Mouse (Mus musculus) urinary bladder, postnatal 25 days (tissue): Measurements from ENCODE around the gene Eef2k.

Experiments
- DNase-seq: peaks from one replicate; pipeline ENCODE4 v3.0.0; 2022; ENCODE audit warnings: low spot score

The Eef2k gene

GRCm38 (mm10) chr7:120842345-120843036, at the start of gene Eef2k:
Eef2k (plus strand) TSS chr7:120842831.
- DNase-seq, result peak; percentile 87

GRCm38 (mm10) chr7:120795544-120795943, 47.1 kb upstream of the Eef2k start:
- no peak for DNase-seq

- no peak for DNase-seq
Measured at GRCm38 (mm10) chr7:120796369-120796768, 46.3 kb upstream of the Eef2k start.

- no peak for DNase-seq
Measured at GRCm38 (mm10) chr7:120803268-120803667, 39.4 kb upstream of the Eef2k start.

GRCm38 (mm10) chr7:120809705-120810104, 32.9 kb upstream of the Eef2k start:
- DNase-seq, result no peak

GRCm38 (mm10) chr7:120811834-120812415, 30.7 kb upstream of the Eef2k start, which contains the start of gene Gm5737:
Gm5737 (plus strand) TSS chr7:120812365.
- DNase-seq, result no peak

- no peak for DNase-seq
Measured at GRCm38 (mm10) chr7:120817552-120817951, 25.1 kb upstream of the Eef2k start.

GRCm38 (mm10) chr7:120819386-120819785, 23.2 kb upstream of the Eef2k start:
- DNase-seq, result no peak

GRCm38 (mm10) chr7:120823248-120823647, 19.4 kb upstream of the Eef2k start:
- peak; percentile 66 for DNase-seq

- DNase-seq, result no peak
Measured at GRCm38 (mm10) chr7:120825097-120825496, 17.5 kb upstream of the Eef2k start.

GRCm38 (mm10) chr7:120826408-120826807, 16.2 kb upstream of the Eef2k start:
- no peak for DNase-seq

GRCm38 (mm10) chr7:120830431-120831381, 11.9 kb upstream of the Eef2k start:
- peak; percentile 68 for DNase-seq

- no peak for DNase-seq
Measured at GRCm38 (mm10) chr7:120834426-120834825, 8.2 kb upstream of the Eef2k start.

GRCm38 (mm10) chr7:120834863-120835372, 7.7 kb upstream of the Eef2k start:
- no peak for DNase-seq

GRCm38 (mm10) chr7:120835449-120836359, 6.9 kb upstream of the Eef2k start:
- peak; percentile 97 for DNase-seq

- no peak for DNase-seq
Measured at GRCm38 (mm10) chr7:120836361-120836760, 6.3 kb upstream of the Eef2k start.

- no peak for DNase-seq
Measured at GRCm38 (mm10) chr7:120838436-120839160, 4.0 kb upstream of the Eef2k start.

- no peak for DNase-seq
Measured at GRCm38 (mm10) chr7:120839786-120840185, 2.8 kb upstream of the Eef2k start.

GRCm38 (mm10) chr7:120843037-120843621, 498 bp downstream of the Eef2k start:
- peak; percentile 75 for DNase-seq

GRCm38 (mm10) chr7:120843852-120844435, 1.3 kb downstream of the Eef2k start:
- DNase-seq, result no peak
